Mouse (Mus musculus) hindbrain, embryonic 16.5 days (tissue): ENCODE data around the gene Zfp683. TPM values are rescaled to one million over a fixed set of nuclear protein-coding genes. Genes with fewer than 3 reads are reported as not detected.

Source experiments
- ATAC-seq: fragments of 200-750 bp; cut with Nextera tagmentation; 2 replicates; pipeline ENCODE4 v1.8.0; 2017; ENCODE audit warnings: moderate TSS enrichment, moderate library complexity
- H3K27ac ChIP-seq: fragments of 300-500 bp; sonication (generic); 2 replicates; pipeline ENCODE4 v1.5.1; 2014; ENCODE audit warnings: low read depth, mild to moderate bottlenecking, control low read depth, low read length, moderate library complexity
- H3K27me3 ChIP-seq: fragments of 300-500 bp; sonication (generic); replicated peaks from 2 replicates; pipeline ENCODE4 v1.6.1; 2014; ENCODE audit warnings: low read length; ENCODE audit not compliant: control insufficient read depth, insufficient read depth
- H3K36me3 ChIP-seq: fragments of 300-500 bp; sonication (generic); 2 replicates; pipeline ENCODE4 v1.6.1; 2014; ENCODE audit warnings: mild to moderate bottlenecking, low read length, moderate library complexity, mixed read lengths; ENCODE audit not compliant: control insufficient read depth, insufficient read depth
- H3K4me1 ChIP-seq: fragments of 300-500 bp; sonication (generic); 2 replicates; pipeline ENCODE4 v1.6.1; 2014; ENCODE audit warnings: low read depth, low read length; ENCODE audit not compliant: control insufficient read depth, insufficient read depth
- H3K4me2 ChIP-seq: fragments of 300-500 bp; sonication (generic); 2 replicates; pipeline ENCODE4 v1.6.1; 2014; ENCODE audit warnings: mild to moderate bottlenecking, low read length, control low read depth, moderate library complexity
- H3K4me3 ChIP-seq: fragments of 300-500 bp; sonication (generic); 2 replicates; pipeline ENCODE4 v1.5.1; 2014; ENCODE audit warnings: mild to moderate bottlenecking, low read length, control low read depth, moderate library complexity
- H3K9ac ChIP-seq: fragments of 300-500 bp; sonication (generic); 2 replicates; pipeline ENCODE4 v1.6.1; 2014; ENCODE audit warnings: low read depth, mild to moderate bottlenecking, control low read depth, low read length, moderate library complexity
- H3K9me3 ChIP-seq: fragments of 300-500 bp; sonication (generic); 2 replicates; pipeline ENCODE4 v1.6.1; 2014; ENCODE audit warnings: mild to moderate bottlenecking, low read length, moderate library complexity; ENCODE audit not compliant: control insufficient read depth
- WGBS: fragments of 180-500 bp; shearing (Covaris S2); extraction: QIAGEN DNeasy Blood & Tissue Kit; methylation state at CpG from one replicate; pipeline ENCODE4 v1.1.7; 2014; 5-methylcytosine and 5-hydroxymethylcytosine counted together
- polyA plus RNA-seq: library from polyadenylated mRNA; unstranded; fragments of >200 nt; fragmentation: Nextera tagmentation; extraction: Ambion mirVana; gene quantifications from 2 replicates; pipeline ENCODE4 v1.2.1, GENCODE M21; 2015

Zfp683 gene
- polyA plus RNA-seq, 1 experiment from 2014 or later, result not detected

GRCm38 (mm10) chr4:134094004-134094564 lies 40.4 kb downstream of the Zfp683 start:
- H3K36me3 ChIP-seq, result no peaks in the 10 kb centered on the region
- no peak overlapping the region for H3K4me2 ChIP-seq
- WGBS, result 91% methylated on average over 7 of the region's 7 CpGs
- no peaks in the 10 kb centered on the region for H3K27me3 ChIP-seq
- H3K4me3 ChIP-seq, result no peak overlapping the region
- no peaks in the 10 kb centered on the region for H3K4me1 ChIP-seq
- H3K9me3 ChIP-seq, result no peaks in the 10 kb centered on the region
- no peak overlapping the region for H3K9ac ChIP-seq
- no peak overlapping the region for H3K27ac ChIP-seq
- no peak for ATAC-seq

GRCm38 (mm10) chr4:134094923-134095547 lies 41.4 kb downstream of the Zfp683 start, which contains the start of gene Cd52:
Cd52 (minus strand) TSS chr4:134095082.
- WGBS, result 55% methylated on average over 3 of the region's 3 CpGs

DNA sequence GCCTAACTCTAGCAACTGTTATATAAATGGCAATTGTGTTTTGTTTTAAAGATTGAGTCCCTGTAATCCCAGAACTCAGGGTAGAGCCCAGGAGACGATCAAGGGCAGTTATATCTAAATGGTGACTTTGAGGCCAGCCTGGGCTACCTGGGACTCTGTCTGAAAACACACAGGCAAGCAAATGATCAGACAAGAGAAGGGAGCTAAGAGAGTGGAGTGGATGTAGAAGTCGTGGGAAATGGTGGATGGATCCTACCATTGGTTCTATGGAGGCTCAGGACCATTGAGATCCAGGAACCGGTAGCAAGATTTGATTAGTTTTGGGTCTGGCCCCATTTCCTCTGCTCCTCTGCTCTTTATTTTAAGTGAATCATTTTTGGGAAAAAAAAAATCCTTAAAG lies 42.5 kb downstream of the Zfp683 start:
- WGBS, result 82% methylated on average over 3 of the region's 3 CpGs
- Histone ChIP-seq H3K9ac (no peak overlapping the region), H3K4me1 (no peaks in the 10 kb centered on the region), H3K4me3 (no peak overlapping the region), H3K36me3 (no peaks in the 10 kb centered on the region), H3K4me2 (no peak overlapping the region), H3K27ac (no peak overlapping the region), H3K27me3 (no peaks in the 10 kb centered on the region), H3K9me3 (no peaks in the 10 kb centered on the region)
- no peak for ATAC-seq

More at GRCm38 (mm10) chr4:134094923-134095547, 41.4 kb downstream of the Zfp683 start, which contains the start of gene Cd52:
- H3K4me1 ChIP-seq, result no peaks in the 10 kb centered on the region
- no peak within 1 kb of the TSS for H3K4me3 ChIP-seq
- no peak within 1 kb of the TSS for H3K9ac ChIP-seq
- no peak for ATAC-seq
- H3K27ac ChIP-seq, result no peak within 1 kb of the TSS
- no peak within 1 kb of the TSS for H3K4me2 ChIP-seq
- H3K36me3 ChIP-seq, result no peaks in the 10 kb centered on the region
- H3K9me3 ChIP-seq, result no peaks in the 10 kb centered on the region
- no peaks in the 10 kb centered on the region for H3K27me3 ChIP-seq

- Histone ChIP-seq H3K4me3 (no peak overlapping the region), H3K27ac (no peak overlapping the region), H3K9ac (no peak overlapping the region), H3K36me3 (no peaks in the 10 kb centered on the region), H3K9me3 (no peaks in the 10 kb centered on the region), H3K27me3 (no peaks in the 10 kb centered on the region), H3K4me1 (no peaks in the 10 kb centered on the region), H3K4me2 (no peak overlapping the region)
- ATAC-seq, result no peak
- 83% methylated on average over 5 of the region's 5 CpGs for WGBS
These were observed 43.5 kb downstream of the Zfp683 start for GRCm38 (mm10) chr4:134097015-134097608.

- no peak overlapping the region for H3K27ac ChIP-seq
- H3K9me3 ChIP-seq, result no peaks in the 10 kb centered on the region
- no peak for ATAC-seq
- H3K4me1 ChIP-seq, result no peaks in the 10 kb centered on the region
- H3K27me3 ChIP-seq, result no peaks in the 10 kb centered on the region
- no peak overlapping the region for H3K4me3 ChIP-seq
- no peak overlapping the region for H3K4me2 ChIP-seq
- H3K36me3 ChIP-seq, result no peaks in the 10 kb centered on the region
- WGBS, result 78% methylated on average over 8 of the region's 8 CpGs
- no peak overlapping the region for H3K9ac ChIP-seq
These were observed 45.0 kb downstream of the Zfp683 start for GRCm38 (mm10) chr4:134098628-134099027.

DNA sequence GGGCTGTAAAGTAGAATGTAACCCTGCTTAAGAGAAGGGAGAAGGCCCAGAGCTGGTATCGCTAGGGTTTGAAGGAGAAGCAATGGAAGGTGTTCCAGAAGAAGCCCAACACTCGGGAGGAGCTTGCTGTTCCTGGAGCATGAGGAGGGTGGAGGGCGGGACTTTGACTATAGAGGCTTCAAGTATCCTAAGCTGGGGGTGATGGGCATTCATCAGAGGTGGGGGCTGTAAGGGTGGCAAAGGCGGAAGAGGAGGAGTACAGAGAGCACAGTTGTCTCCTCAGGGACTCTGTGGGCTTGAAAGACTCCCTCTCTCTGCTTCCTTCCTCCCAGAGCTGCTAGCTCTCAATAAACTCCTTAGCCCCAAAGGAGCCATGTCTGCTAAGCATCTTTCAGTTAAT lies 46.6 kb downstream of the Zfp683 start:
- no peak overlapping the region for H3K4me2 ChIP-seq
- no peaks in the 10 kb centered on the region for H3K9me3 ChIP-seq
- H3K27me3 ChIP-seq, result no peaks in the 10 kb centered on the region
- H3K4me3 ChIP-seq, result no peak overlapping the region
- no peaks in the 10 kb centered on the region for H3K36me3 ChIP-seq
- H3K4me1 ChIP-seq, result no peaks in the 10 kb centered on the region
- 78% methylated on average over 4 of the region's 4 CpGs for WGBS
- no peak overlapping the region for H3K27ac ChIP-seq
- H3K9ac ChIP-seq, result no peak overlapping the region
- no peak for ATAC-seq

GRCm38 (mm10) chr4:134101979-134102741 lies 48.5 kb downstream of the Zfp683 start, which contains the start of gene Ubxn11:
Ubxn11 (plus strand) TSS chr4:134102570.
- Histone ChIP-seq H3K4me3 (peak within 1 kb of the TSS; percentile 80), H3K9me3 (no peaks in the 10 kb centered on the region), H3K4me1 (no peaks in the 10 kb centered on the region), H3K27me3 (no peaks in the 10 kb centered on the region), H3K4me2 (peak within 1 kb of the TSS; percentile 74), H3K27ac (peak within 1 kb of the TSS; percentile 55; the same call in 1 of the 2 replicates), H3K36me3 (no peaks in the 10 kb centered on the region), H3K9ac (peak within 1 kb of the TSS; percentile 70)
- 18% methylated on average over 34 of the region's 34 CpGs for WGBS
- peak; percentile 98 for ATAC-seq

DNA sequence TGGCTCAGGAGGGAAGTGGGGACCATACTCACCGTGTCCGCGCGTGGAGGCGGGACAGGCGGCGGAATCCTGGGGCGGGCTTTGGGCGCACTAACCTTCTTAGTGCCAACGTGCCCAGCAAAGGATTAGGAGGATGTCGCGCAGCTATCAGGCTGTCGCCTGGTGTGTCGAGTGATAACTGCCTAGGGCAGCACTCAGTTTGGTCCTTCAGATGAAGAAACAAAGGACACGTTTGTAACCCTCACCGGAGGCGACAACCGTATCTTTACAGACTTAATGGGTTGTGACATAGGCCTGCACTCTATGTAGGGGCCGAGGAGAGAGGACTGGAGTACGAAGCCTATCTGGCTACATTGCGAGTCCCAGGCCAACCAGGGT lies 49.1 kb downstream of the Zfp683 start:
- Histone ChIP-seq H3K4me3 (peak overlapping the region; percentile 80), H3K4me2 (peak overlapping the region; percentile 74), H3K27ac (peak overlapping the region; percentile 55; the same call in 1 of the 2 replicates), H3K9me3 (no peaks in the 10 kb centered on the region), H3K4me1 (no peaks in the 10 kb centered on the region), H3K36me3 (no peaks in the 10 kb centered on the region), H3K9ac (peak overlapping the region; percentile 70), H3K27me3 (no peaks in the 10 kb centered on the region)
- WGBS, result 3% methylated on average over 21 of the region's 21 CpGs
- peak; percentile 82 for ATAC-seq

GRCm38 (mm10) chr4:134106105-134106504 lies 52.5 kb downstream of the Zfp683 start:
- Histone ChIP-seq H3K9ac (no peak overlapping the region), H3K36me3 (no peaks in the 10 kb centered on the region), H3K27me3 (no peaks in the 10 kb centered on the region), H3K27ac (no peak overlapping the region), H3K4me1 (no peaks in the 10 kb centered on the region), H3K4me3 (no peak overlapping the region), H3K4me2 (no peak overlapping the region), H3K9me3 (no peaks in the 10 kb centered on the region)
- ATAC-seq, result no peak
- 80% methylated on average over 7 of the region's 7 CpGs for WGBS
